Mouse (Mus musculus): Measurements from ENCODE around the gene Zeb2.

Zeb2 gene

GRCm38 (mm10) chr2:45059010-45059409, 58.2 kb downstream of the Zeb2 start:
- no peak for DNase-seq

DNA sequence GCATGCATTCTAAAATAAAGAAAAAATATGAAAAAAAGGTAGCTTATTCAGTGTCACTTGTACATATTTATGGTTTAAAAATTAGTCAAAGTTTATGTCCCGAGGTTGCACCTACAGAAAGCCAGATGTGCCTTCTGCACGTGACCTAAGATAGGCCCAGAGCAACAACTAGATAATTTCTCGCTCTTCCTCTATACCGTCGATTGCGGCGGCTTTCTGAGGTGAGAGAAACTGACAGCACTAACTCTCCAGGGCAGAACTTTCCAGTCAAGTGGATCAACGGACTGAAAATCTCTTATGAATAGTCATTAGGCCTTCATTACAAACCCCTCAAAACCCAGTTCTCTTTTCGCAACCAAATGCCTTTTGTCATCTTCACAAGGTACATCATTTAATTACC, 59.0 kb downstream of the Zeb2 start:
- DNase-seq: no peak

GRCm38 (mm10) chr2:45056856-45057562, 60.2 kb downstream of the Zeb2 start:
- no peak for DNase-seq

DNA sequence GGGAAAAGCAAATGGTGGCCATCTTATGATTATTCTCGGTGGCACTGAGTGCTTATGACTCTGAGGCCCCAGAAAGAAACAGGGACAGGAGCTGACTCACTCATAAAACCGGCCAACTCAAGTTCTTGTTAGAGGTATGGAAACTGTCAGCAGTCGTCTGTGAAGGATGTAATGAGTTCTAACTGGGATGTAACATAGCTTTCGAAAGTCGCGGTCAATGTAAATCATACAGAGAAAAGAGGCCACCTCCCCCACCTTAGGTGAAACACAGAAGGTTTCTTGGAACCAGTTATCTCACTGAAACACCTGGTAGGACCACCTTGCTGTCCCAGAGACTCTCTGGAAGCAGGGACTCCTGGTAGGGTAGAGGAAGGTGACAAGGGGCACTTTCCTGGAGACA, 61.3 kb downstream of the Zeb2 start:
- DNase-seq: no peak

GRCm38 (mm10) chr2:45055034-45055615, 62.1 kb downstream of the Zeb2 start:
- no peak for DNase-seq

- DNase-seq: no peak
Observed at GRCm38 (mm10) chr2:45054070-45055025, 62.8 kb downstream of the Zeb2 start.

DNA sequence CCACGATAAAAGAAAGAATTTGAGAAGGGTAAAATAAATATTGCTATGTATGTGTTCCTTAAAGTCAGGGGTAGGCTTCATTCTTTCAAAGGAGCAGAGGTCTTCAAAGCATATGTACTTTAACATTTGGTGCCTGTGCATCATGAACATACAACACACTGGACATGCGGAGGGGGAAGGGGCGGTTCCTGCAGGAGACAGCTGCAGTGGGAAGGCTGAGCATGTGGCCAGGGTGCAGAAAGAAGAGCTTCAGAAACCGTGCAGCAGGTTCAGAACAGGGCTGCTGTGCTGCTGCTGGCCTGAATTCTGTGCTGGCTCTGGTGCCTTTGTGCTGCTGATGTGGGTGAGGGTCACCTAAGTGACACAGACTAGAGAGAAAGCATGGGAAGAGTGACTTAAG, 64.6 kb downstream of the Zeb2 start:
- no peak for DNase-seq

DNA sequence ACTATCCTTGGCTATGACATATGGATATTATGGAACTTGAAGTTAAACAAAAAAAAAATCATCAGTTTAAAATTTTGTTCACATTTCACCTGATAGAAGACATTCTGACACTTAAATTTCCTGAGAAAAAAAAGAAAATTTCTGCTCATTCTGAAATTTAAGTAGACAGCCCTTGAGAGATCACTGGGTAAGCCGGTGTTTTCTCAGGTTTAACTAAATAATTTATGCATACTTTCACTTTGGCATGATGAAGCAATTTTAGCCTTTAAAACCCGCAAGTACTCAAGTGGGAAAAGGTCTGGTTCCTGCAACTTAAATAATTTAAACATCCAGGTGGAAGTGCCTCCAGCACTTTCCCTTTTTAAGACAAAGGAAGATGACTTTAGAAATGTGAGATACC, 65.9 kb downstream of the Zeb2 start:
- DNase-seq: no peak

DNA sequence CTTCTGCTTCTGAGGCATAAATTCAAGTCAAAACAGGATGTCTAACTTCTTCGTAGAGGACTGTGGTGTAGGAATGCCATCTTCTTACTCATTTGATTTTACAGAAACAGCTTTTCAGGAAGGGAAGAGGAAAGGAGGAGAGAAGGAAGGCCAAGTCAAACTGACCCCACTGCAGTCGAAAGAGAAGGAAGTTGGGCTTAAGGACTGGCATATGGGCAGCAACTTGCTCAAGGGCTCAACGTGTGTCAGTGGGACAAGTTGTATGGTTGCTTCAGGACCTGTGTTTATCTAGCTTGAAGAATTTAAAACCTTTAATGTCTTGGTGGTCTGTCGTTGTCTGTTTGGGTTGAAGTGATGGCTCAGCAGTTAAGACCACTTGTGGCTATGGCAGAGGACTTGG, 67.3 kb downstream of the Zeb2 start:
- DNase-seq: no peak

DNA sequence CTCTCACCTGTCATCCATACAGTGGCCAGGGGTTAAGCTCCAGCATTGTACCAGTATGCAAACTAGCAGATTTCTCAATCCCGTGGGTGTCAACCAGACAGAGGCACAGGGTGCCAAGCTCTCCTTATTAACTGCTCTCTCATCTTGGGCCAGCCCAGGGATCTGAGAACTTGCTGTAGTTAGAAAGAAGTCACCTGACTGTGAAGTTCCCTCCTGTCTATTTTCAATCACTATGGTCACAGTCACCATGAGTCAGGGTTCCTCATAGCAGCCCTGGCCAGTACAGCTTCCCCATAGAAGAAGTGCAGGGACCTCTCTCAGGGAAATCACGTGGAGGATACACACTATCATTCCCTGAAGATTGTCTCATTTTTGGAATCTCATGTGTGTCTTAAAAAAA, 67.9 kb downstream of the Zeb2 start:
- DNase-seq: peak in 1 of 2 experiments; percentile 35

GRCm38 (mm10) chr2:45040706-45041312, 76.4 kb downstream of the Zeb2 start:
- DNase-seq: no peak

- no peak for DNase-seq
Observed at GRCm38 (mm10) chr2:45039503-45039902, 77.7 kb downstream of the Zeb2 start.

GRCm38 (mm10) chr2:45028091-45028638, 89.0 kb downstream of the Zeb2 start:
- DNase-seq: no peak

DNA sequence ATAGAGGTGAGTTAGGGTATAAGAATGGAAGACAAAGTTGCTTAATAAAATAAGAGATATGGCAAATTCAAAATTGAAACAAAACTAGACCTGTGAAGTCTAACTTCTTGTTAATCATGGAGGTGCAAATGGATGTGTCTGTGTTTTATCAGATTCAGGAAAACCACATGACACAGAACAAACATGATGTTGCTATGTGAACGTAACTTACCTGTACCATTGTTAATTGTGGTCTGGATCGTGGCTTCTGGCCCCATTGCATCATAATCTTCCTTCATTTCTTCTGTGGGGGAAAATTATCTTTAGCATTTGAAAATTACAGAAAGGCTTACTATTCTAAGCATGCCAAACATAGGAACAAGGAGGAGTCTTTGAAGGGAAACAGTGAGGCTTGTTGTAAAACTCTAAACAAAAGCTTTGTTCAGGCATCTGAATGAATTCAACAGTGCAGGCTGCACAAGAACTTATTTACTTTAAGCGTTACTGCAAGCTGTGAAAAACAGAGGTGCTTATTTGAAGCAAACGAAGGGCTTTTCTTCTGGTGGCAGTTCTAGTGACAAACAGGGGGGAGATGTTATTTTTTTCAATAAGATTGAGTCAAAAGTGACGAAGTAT, 99.9 kb downstream of the Zeb2 start:
- no peak for DNase-seq

- DNase-seq: no peak
Observed at GRCm38 (mm10) chr2:45013325-45013724, 103.9 kb downstream of the Zeb2 start.

GRCm38 (mm10) chr2:45012676-45013075, 104.5 kb downstream of the Zeb2 start:
- no peak for DNase-seq

GRCm38 (mm10) chr2:45010701-45011100, 106.5 kb downstream of the Zeb2 start:
- DNase-seq: no peak

GRCm38 (mm10) chr2:44999906-45000305, 117.3 kb downstream of the Zeb2 start:
- peak; percentile 59 to 82 for DNase-seq

DNA sequence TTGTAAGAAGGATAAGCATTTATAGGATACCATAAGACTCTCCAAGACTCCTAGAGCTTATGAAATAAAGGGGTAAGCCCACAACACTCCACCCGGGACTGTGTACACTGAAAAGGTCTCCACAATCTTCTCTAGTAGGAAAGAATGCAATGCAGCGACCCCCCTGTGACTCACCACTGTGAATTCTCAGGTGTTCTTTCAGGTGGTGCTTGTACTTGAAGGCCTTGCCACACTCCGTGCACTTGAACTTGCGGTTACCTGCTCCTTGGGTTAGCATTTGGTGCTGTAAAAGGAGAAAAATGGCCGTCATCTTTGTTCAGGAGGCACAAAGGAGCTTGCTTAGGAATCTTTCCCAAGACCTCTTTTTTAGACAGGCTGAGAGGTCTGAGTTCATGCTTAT, 118.5 kb downstream of the Zeb2 start:
- DNase-seq: no peak

GRCm38 (mm10) chr2:44981646-44982045, 135.5 kb downstream of the Zeb2 start:
- DNase-seq: no peak

DNA sequence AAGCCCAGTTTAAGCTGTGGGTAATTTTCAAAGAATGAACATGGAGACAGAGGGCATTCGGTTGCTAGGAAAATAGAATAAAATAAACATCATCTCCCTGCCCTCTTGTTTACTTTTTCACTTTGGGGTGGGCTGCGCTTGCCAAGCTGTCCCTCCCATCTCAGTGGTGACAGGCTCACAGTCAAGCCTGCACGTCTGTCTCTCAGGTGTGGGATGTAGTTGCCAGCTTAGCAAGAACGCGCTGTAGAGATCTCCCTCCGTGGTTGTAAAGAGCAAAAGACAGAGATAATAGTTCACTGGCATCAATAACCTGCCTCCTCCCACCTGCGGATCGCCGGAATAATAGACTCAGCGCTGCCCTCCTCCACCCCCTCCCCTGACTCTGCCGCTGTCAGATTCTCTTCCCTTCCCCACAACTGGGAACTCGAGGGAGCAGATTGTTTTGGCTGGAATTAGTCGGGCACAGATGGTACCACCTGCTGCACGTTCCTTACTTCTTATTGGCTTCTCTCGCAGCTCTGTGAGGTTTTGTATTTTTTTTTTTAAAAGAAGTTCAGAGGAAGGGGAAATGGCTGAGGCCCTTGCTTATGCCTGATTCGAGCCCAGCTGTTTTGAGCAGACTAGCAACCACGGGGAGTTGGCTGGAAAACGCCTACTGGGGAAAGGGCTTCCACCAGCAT, 138.0 kb downstream of the Zeb2 start:
- DNase-seq: peak; percentile 20 to 55

DNA sequence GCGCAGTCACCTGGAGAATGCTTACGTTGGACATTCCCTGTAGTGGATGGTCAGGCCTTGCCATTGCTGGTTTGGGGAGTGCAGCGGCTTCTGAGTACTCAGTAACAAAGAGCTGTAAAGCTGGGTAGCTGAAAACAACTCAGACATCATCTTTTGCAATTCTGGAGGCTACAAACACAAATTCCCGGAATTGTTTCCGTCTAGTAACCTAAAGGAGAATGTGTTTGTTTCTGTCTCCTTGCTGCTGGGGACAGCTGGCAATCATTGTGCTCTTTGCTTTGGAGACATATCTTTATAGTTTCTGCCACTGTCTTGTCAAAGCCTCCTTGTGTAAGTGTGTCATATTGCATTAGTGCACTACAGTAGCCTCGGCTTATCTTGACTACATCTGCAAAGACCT, 139.2 kb downstream of the Zeb2 start:
- no peak for DNase-seq

All from lung, postnatal 4 days (tissue).